Mouse (Mus musculus): ENCODE data around the gene Atp6v1c2.

Atp6v1c2 gene

DNA sequence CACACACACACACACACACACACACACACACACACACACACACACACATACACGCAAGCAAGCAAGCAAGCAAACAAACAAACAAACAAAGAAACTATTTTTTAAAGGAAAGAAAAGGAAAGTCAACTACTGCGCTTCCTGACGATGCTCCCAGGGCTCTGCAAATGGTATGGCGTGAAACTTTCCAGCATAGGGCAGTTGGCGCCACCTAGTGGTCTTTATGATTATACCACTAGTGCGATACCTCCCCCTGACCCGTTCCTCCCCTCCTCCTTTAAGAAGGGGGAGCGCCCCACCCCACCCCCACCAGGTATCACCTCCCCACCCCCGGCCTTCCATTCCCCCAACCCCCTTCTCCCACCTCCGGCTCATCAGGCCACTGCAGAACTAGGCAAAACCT, 72.3 kb downstream of the Atp6v1c2 start:
- peak; percentile 49 for DNase-seq (ENCODE audit: low spot score)

DNA sequence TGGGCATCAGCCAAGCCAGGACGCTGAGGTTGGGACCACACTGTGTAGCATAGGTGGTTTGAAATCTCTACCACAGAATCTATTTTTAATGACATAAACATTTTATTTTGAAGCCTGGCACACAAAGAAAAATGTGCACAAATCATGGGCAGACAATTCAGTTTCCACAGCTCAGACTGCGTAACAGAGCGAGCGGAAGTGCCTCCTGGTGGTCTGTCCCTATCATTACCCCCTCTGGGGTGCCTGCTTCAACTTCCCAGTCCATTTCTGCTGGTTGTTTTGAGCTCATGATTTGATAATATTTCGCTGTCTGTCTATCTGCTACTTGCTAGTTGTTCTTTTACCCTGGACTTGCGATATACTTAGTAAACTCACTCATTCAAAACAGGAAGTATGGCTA, 73.6 kb downstream of the Atp6v1c2 start:
- no peak for DNase-seq (ENCODE audit: low spot score)

DNA sequence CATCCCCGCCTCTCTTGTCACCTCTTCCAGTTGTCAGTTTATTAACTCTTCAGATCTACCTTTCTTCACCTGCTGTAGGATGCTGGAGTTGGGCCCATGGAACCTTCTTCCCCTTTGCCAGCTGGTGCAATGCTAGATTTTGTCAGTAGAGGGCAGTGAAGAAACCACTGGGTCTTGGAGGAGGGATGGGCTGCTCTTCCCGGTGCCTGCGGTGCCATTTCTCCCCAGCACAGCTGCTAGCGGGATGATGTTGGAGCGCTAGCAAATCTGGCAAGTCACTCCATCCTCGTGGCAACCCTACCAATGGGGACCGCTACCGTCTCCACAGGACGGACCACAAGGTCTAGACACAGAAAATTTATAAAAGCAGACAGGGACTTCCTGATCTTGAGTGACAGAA, 76.1 kb downstream of the Atp6v1c2 start:
- DNase-seq (ENCODE audit: low spot score) = peak; percentile 68

DNA sequence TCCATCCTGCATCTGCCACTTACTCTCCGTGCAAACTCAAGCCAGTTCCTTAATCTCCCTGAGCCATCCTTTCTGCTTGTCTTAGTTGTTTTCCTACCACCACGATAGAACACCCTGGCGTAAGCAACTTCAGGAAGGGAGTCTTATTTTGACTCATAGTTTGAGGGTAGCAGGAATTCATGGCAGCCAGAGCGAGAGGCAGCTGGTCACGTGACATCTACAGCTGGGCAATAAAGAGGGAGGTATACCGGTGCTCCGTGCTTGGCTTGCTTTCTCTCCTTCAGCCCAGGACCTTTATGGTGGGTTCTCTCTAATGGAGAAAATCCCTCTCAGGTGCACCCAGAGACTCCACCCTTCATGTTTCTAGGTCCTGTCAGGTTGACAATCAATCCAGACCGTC, 78.2 kb downstream of the Atp6v1c2 start:
- no peak for DNase-seq (ENCODE audit: low spot score)

DNA sequence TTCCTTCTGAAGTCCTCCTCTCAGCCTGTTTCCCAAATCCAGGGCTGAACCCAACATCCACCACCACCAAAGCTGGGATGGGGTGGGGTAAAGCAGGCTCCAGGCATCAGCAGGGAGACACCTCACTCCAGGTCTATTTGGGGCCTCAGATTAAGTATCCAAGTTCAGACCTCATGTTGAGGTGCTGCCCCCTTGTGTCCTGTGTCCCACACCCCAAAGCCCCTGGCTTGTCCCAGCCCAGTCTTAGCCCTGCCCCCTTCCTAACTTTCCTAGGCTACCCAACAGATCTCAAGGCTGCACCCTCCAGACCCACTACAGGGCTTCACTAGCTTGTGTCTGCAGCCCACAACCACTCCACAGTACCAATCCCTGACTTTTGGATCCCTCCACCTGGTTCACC, 87.1 kb downstream of the Atp6v1c2 start:
- no peak for DNase-seq (ENCODE audit: low spot score)

DNA sequence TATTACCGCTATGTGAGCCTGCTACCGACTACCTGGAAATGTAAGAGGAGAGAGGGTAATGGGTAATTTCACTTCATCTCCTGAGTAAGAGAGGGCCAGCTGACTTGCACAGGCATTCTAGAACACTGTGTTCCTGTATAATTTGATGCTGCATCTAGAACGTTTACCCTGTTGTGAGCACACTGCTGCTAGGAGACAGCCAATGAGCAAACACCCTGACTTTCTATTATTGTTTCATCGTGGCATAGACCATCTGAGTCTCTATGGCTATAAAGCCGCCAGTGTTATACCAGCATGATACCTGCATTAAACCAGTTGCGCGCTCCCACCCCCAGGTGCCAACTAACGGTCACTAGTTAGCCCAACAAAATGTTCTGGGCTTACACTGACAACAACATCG, 87.5 kb downstream of the Atp6v1c2 start:
- no peak for DNase-seq (ENCODE audit: low spot score)

DNA sequence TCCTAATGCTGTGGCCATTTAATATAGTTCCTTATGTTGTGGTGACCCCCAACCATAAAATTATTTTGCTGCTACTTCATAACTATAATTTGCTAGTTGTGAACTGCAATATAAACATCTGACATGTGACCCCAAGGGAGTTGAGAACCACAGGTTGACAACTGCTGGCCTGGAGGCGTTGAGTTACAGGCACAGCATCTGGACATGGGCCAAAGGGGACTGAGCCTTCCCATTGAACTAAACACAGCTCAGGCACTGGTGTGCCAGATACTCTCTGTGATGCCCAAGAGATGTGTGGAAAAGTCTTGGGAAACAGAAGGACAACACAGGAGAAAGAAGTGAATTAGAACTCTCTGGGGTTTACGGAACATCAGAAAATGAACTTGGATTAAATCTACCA, 88.1 kb downstream of the Atp6v1c2 start:
- no peak for DNase-seq (ENCODE audit: low spot score)

DNA sequence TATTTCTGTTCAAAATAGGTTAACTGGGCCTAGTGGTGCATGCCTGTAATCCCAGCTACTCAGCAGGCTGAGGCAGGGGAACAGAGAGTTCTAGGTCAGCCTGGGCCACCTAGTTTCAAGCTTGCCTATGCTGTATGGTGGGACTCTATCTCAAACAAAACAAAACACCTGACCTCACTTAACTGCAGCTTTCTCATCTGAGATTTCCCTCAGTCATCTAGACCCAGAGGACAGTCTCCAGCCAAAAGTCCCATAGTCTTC, 89.8 kb downstream of the Atp6v1c2 start:
- no peak for DNase-seq (ENCODE audit: low spot score)

DNA sequence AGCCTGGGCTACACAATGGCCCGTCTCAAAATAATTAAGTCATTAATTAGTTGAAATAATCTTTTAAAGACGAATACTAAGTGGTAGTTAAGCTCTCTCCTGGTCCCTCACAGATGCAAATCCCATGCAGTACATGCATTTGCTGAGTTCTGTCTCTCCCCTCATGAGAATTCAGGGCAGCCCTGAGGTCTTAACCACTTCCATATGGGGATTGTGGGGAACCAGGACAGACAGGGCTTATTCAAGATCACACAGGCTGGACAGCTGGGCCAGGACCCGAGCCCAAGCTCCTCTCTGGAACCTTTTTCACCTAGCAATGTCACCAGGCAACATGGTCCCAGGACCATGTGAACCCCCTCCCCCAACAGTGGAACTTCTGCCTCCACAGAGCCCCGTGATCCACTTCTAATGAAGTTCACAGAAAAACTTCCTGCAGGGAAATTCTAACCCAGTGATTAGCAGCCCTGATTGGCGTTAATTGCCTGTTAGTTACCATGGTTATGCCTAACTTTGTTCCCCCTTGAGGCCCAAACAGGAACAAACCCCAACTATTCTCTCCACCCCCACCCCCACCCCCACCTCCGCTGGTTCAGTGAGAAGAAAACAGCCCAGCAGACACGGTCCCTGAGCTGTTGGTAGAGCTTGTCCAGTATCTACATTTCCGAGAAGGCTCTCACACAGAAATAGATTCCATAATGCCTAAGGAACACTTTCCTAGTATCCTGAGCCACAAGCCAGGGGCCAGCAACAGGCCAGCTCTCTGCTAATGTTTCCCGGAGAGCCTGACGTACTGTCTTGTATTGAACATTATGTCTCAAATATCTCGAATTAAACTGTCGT, 90.4 kb downstream of the Atp6v1c2 start:
- no peak for DNase-seq (ENCODE audit: low spot score)

DNA sequence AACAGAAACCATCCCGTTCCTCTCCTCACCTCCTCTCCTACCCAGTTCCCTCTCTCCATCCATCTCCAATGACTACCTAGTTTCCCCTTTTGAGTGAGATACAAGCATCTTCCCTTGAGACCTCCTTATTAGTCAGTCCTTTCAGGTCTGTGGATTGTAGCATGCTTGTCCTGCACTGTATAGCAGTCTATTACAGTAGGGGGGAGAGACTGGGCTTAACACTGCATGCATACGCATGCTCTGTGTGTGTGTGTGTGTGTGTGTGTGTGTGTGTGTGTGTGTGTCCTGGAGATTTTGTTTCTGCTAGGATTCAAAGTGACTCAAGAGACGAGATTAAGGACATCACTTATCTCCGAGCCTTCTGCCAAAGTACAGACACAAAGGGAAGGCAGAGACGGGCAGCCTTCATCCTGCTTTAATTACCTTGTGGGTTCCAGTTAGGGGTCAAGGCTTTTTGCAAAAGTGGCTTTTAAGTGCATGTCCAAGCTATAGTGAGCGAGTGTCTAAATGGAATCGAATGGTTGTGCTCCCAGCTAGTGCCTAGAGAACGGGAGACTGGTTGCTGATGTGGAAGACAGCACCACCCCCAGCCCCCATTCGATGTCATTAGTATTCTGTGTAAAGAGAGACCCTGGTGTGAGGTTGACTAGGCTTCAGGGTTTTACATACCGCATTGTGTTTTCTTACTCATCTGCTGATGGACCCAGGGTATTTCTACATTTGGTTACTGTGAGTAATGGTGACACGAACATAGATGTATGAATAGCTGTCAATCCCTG, 93.4 kb downstream of the Atp6v1c2 start:
- DNase-seq (ENCODE audit: low spot score) = no peak

Measured in lung, postnatal 25 days (tissue).